In the genomic region with DNA sequence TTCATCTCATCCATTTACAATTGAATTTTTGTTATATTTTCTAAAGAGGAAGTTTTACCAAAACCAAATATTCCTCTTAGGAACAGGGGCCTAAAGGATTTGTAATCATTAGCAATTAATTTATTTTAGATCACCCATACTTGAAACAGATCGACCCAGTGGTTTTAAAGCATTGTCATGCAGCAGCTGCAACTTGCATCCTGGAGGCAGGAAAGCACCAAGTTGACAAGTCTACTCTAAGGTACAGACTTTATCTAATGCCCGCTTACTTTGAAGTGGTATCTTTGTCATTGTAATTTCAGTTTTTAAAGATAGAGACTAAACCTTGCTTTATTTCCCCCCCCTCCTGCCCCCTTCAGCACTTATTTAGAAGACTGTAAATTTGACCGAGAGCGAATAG, we compare ENCODE assay signal across 13 mouse cellular contexts. TPM values are rescaled to one million over a fixed set of nuclear protein-coding genes. Genes with fewer than 3 reads are reported as not detected.
DNase-seq lines count a peak whose midpoint lies in the region; ATAC-seq lines count a peak whose summit lies in the region.
"Had no signal": no experiment of that assay in that cellular context is flagged by ENCODE, and none has a peak within 500 bp of the region (broad histone marks: within the 10 kb centered on the region; RNA-seq: fewer than 3 reads in every experiment).

No protein-coding gene starts in this region.

- DNase-seq in kidney, adult 9 months: no peak
- DNase-seq in embryonic facial prominence, embryonic 10.5 days (ENCODE audit: low spot score): no peak
- no peak for DNase-seq in layer of hippocampus, adult 9-11 months
- DNase-seq in gastrocnemius, adult 8-10 months (ENCODE audit: low spot score in 2 of 2): no peak
- DNase-seq: adrenal gland, postnatal 25 days; cerebellum, adult 18-20 months; kidney, postnatal 14 days; lung, postnatal 36 days had no signal

- ATAC-seq in kidney, embryonic 14.5 days (ENCODE audit: low FRiP score, low TSS enrichment): no peak
- ATAC-seq in neural tube, embryonic 13.5 days (ENCODE audit: low read depth): no peak
- ATAC-seq in neural tube, embryonic 15.5 days (ENCODE audit: low FRiP score): no peak

- H3K9ac ChIP-seq in kidney, embryonic 14.5 days (ENCODE audit: low read depth, low read length): no peak overlapping the region
- no peak overlapping the region for H3K9ac ChIP-seq in neural tube, embryonic 13.5 days
- H3K9ac ChIP-seq in neural tube, embryonic 15.5 days (replicated peaks): no peak overlapping the region

- no peak overlapping the region for H3K27ac ChIP-seq in kidney, embryonic 14.5 days (ENCODE audit: low read depth, low read length)
- no peak overlapping the region for H3K27ac ChIP-seq in neural tube, embryonic 13.5 days (replicated peaks)
- no peak overlapping the region for H3K27ac ChIP-seq in neural tube, embryonic 15.5 days (replicated peaks)
- no peak overlapping the region for H3K27ac ChIP-seq in embryonic facial prominence, embryonic 10.5 days (replicated peaks)
- no peak overlapping the region for H3K27ac ChIP-seq in macrophage

- no peaks in the 10 kb centered on the region for H3K9me3 ChIP-seq in kidney, embryonic 14.5 days (ENCODE audit: control insufficient read depth, low read length)
- H3K9me3 ChIP-seq in neural tube, embryonic 13.5 days: no peaks in the 10 kb centered on the region
- H3K9me3 ChIP-seq in neural tube, embryonic 15.5 days (replicated peaks): no peaks in the 10 kb centered on the region
- no peaks in the 10 kb centered on the region for H3K9me3 ChIP-seq in embryonic facial prominence, embryonic 10.5 days
- H3K9me3 ChIP-seq: forebrain, embryonic 10.5 days had no signal

- peak overlapping the region; percentile 75 for H3K4me2 ChIP-seq in kidney, embryonic 14.5 days (replicated peaks; ENCODE audit: low read depth, low read length)
- peak overlapping the region; percentile 83 for H3K4me2 ChIP-seq in neural tube, embryonic 13.5 days
- no peak overlapping the region; the same call in 1 of the 2 replicates for H3K4me2 ChIP-seq in neural tube, embryonic 15.5 days

- no peak overlapping the region for H3K4me3 ChIP-seq in kidney, embryonic 14.5 days (ENCODE audit: low read length)
- H3K4me3 ChIP-seq in neural tube, embryonic 13.5 days: no peak overlapping the region
- H3K4me3 ChIP-seq in neural tube, embryonic 15.5 days (replicated peaks): no peak overlapping the region
- H3K4me3 ChIP-seq in embryonic facial prominence, embryonic 10.5 days: peak overlapping the region; percentile 21; the same call in 1 of the 2 replicates
- peak overlapping the region; percentile 77; the same call in 1 of the 2 replicates for H3K4me3 ChIP-seq in macrophage (ENCODE audit: inconsistent target)

- H3K4me1 ChIP-seq in kidney, embryonic 14.5 days (ENCODE audit: control insufficient read depth, insufficient read depth, low read length): peaks cover 7% of the 10 kb centered on the region; the same call in 1 of the 2 replicates
- peaks cover 34% of the 10 kb centered on the region for H3K4me1 ChIP-seq in neural tube, embryonic 13.5 days (replicated peaks)
- peaks cover 27% of the 10 kb centered on the region for H3K4me1 ChIP-seq in neural tube, embryonic 15.5 days
- H3K4me1 ChIP-seq in embryonic facial prominence, embryonic 10.5 days: peaks cover 37% of the 10 kb centered on the region

- 30% methylated on average over 4 of the region's 4 CpGs for WGBS in kidney, embryonic 14.5 days
- WGBS in neural tube, embryonic 13.5 days: 44% methylated on average over 4 of the region's 4 CpGs
- WGBS in neural tube, embryonic 15.5 days: 59% methylated on average over 4 of the region's 4 CpGs
- WGBS in embryonic facial prominence, embryonic 10.5 days: 9% methylated on average over 4 of the region's 4 CpGs
- WGBS in macrophage (ENCODE audit: missing documents): 77% methylated on average over 4 of the region's 4 CpGs

- H3K27me3 ChIP-seq in kidney, embryonic 14.5 days (ENCODE audit: control insufficient read depth, insufficient read depth, low read length): peaks cover 3% of the 10 kb centered on the region; the same call in 1 of the 2 replicates
- H3K27me3 ChIP-seq in neural tube, embryonic 13.5 days: peaks cover 16% of the 10 kb centered on the region
- no peaks in the 10 kb centered on the region; the same call in none of the 2 replicates for H3K27me3 ChIP-seq in neural tube, embryonic 15.5 days (replicated peaks)
- H3K27me3 ChIP-seq in embryonic facial prominence, embryonic 10.5 days (replicated peaks; ENCODE audit: low read depth, poor library complexity, severe bottlenecking): peaks cover 58% of the 10 kb centered on the region

- no peaks in the 10 kb centered on the region for H3K36me3 ChIP-seq in kidney, embryonic 14.5 days (ENCODE audit: control insufficient read depth, insufficient read depth, low read length)
- H3K36me3 ChIP-seq in neural tube, embryonic 13.5 days: no peaks in the 10 kb centered on the region
- H3K36me3 ChIP-seq in neural tube, embryonic 15.5 days: no peaks in the 10 kb centered on the region
- no peaks in the 10 kb centered on the region for H3K36me3 ChIP-seq in embryonic facial prominence, embryonic 10.5 days (replicated peaks)
- H3K36me3 ChIP-seq in macrophage (ENCODE audit: inconsistent target): peaks cover 5% of the 10 kb centered on the region; the same call in 1 of the 2 replicates
- H3K36me3 ChIP-seq: forebrain, embryonic 10.5 days had no signal

- H3K79me2 ChIP-seq in macrophage (ENCODE audit: inconsistent target): peaks cover 17% of the 10 kb centered on the region

RNA-seq across cellular contexts. Expression of a gene that starts 1.6 kb away (rescaled TPM):
- polyA plus RNA-seq in kidney, embryonic 14.5 days (2014; fragmentation: Nextera tagmentation; extraction: Ambion mirVana): 215 and 264 TPM in 2 replicates
- polyA plus RNA-seq in neural tube, embryonic 13.5 days (2015; fragmentation: Nextera tagmentation; extraction: Ambion mirVana): 210 and 220 TPM in 2 replicates
- polyA plus RNA-seq in neural tube, embryonic 15.5 days (2015; fragmentation: Nextera tagmentation; extraction: Ambion mirVana): 192 and 193 TPM in 2 replicates
- 99.3 and 116 TPM in 2 replicates for polyA plus RNA-seq in embryonic facial prominence, embryonic 10.5 days (2016; fragmentation: Nextera tagmentation; extraction: Ambion mirVana)
- 100 to 1,000 TPM in 14 of 26 experiments, 10 to 100 TPM in 12; 20.5 to 261 (median 102) TPM for total RNA-seq in macrophage (2018; cell fraction: chromatin; rRNA removed)
- 100 to 1,000 TPM in 25 of 26 experiments, 10 to 100 TPM in 1; 95.7 to 156 (median 126) TPM for total RNA-seq in macrophage (2018; cell fraction: cytosol; rRNA removed)
- total RNA-seq in macrophage (2018; cell fraction: nucleus; rRNA removed): 100 to 1,000 TPM in 8 of 26 experiments, 10 to 100 TPM in 18; 26.6 to 208 (median 75.0) TPM
- 139 to 148 TPM (median 141 TPM) in 3 replicates for polyA plus RNA-seq in macrophage (2018)
- 100 to 1,000 TPM in 1 of 4 experiments, 10 to 100 TPM in 3; 93.3 to 100 (median 94.8) TPM for total RNA-seq in gastrocnemius, adult 8-10 months (2022)

RNA-seq across cellular contexts. Expression of a gene that starts 3.1 kb away (rescaled TPM):
- polyA plus RNA-seq in kidney, embryonic 14.5 days (2014; fragmentation: Nextera tagmentation; extraction: Ambion mirVana): 34.7 and 44.1 TPM in 2 replicates
- polyA plus RNA-seq in neural tube, embryonic 13.5 days (2015; fragmentation: Nextera tagmentation; extraction: Ambion mirVana): 34.2 and 40.7 TPM in 2 replicates
- 18.1 and 19.8 TPM in 2 replicates for polyA plus RNA-seq in neural tube, embryonic 15.5 days (2015; fragmentation: Nextera tagmentation; extraction: Ambion mirVana)
- polyA plus RNA-seq in embryonic facial prominence, embryonic 10.5 days (2016; fragmentation: Nextera tagmentation; extraction: Ambion mirVana): 26.3 and 26.6 TPM in 2 replicates
- 10 to 100 TPM in 22 of 26 experiments, 1 to 10 TPM in 4; 7.8 to 41.5 (median 19.7) TPM for total RNA-seq in macrophage (2018; cell fraction: chromatin; rRNA removed)
- 10 to 100 TPM; 23.3 to 46.9 (median 31.6) TPM for total RNA-seq in macrophage (2018; cell fraction: cytosol; rRNA removed)
- total RNA-seq in macrophage (2018; cell fraction: nucleus; rRNA removed): 10 to 100 TPM in 23 of 26 experiments, 1 to 10 TPM in 3; 7.3 to 58.9 (median 25.7) TPM
- 25.3 to 32.7 TPM (median 27.5 TPM) in 3 replicates for polyA plus RNA-seq in macrophage (2018)
- total RNA-seq in gastrocnemius, adult 8-10 months (2022): 10 to 100 TPM; 60.4 to 80.9 (median 68.8) TPM

RNA-seq across cellular contexts. Expression of a gene that starts 20.1 kb away (rescaled TPM):
- polyA plus RNA-seq in kidney, embryonic 14.5 days (2014; fragmentation: Nextera tagmentation; extraction: Ambion mirVana): 0.07 and 0.09 TPM in 2 replicates
- not detected in 2 replicates for polyA plus RNA-seq in neural tube, embryonic 13.5 days (2015; fragmentation: Nextera tagmentation; extraction: Ambion mirVana)
- 0.06 TPM in 1 of 2 replicates, not detected in the other for polyA plus RNA-seq in neural tube, embryonic 15.5 days (2015; fragmentation: Nextera tagmentation; extraction: Ambion mirVana)
- 0.25 and 0.31 TPM in 2 replicates for polyA plus RNA-seq in embryonic facial prominence, embryonic 10.5 days (2016; fragmentation: Nextera tagmentation; extraction: Ambion mirVana)
- total RNA-seq in macrophage (2018; cell fraction: chromatin; rRNA removed): 1 to 10 TPM in 6 of 26 experiments, not detected in 20; 1.2 to 2.0 (median 1.8) TPM
- total RNA-seq in macrophage (2018; cell fraction: cytosol; rRNA removed): under 1 TPM in 6 of 26 experiments, not detected in 20; 0.17 to 0.28 (median 0.20) TPM
- total RNA-seq in macrophage (2018; cell fraction: nucleus; rRNA removed): 1 to 10 TPM in 5 of 26 experiments, under 1 TPM in 3, not detected in 18; 0.76 to 2.7 (median 1.1) TPM
- polyA plus RNA-seq in macrophage (2018): not detected in 3 replicates
- total RNA-seq in gastrocnemius, adult 8-10 months (2022): 1 to 10 TPM in 3 of 4 experiments, under 1 TPM in 1; 0.85 to 1.6 (median 1.2) TPM
- polyA plus RNA-seq: forebrain, embryonic 10.5 days had no signal

Comparison
In these comparisons a context has a peak if more than half of its experiments do, and no peak if none do; other contexts are left out.
1. H3K4me3 ChIP-seq: peak in embryonic facial prominence, embryonic 10.5 days (single experiment) and macrophage (single experiment); none in kidney, embryonic 14.5 days (single experiment), neural tube, embryonic 13.5 days (single experiment) and neural tube, embryonic 15.5 days (single experiment).